Mouse (Mus musculus) olfactory bulb, adult 2 months (tissue): Measurements from ENCODE around the gene Col6a3.

Experiments used
- CTCF ChIP-seq: fragments of 200-500 bp; IDR thresholded peaks from 2 replicates; pipeline ENCODE4 v1.5.1; 2012; ENCODE audit warnings: low read depth, mild to moderate bottlenecking, low read length, moderate library complexity; ENCODE audit not compliant: insufficient read depth
- POLR2A ChIP-seq: fragments of 200-500 bp; IDR thresholded peaks from 2 replicates; pipeline ENCODE4 v1.6.1; 2012; ENCODE audit warnings: mild to moderate bottlenecking, low read depth, low read length, moderate library complexity; ENCODE audit not compliant: insufficient read depth

DNA sequence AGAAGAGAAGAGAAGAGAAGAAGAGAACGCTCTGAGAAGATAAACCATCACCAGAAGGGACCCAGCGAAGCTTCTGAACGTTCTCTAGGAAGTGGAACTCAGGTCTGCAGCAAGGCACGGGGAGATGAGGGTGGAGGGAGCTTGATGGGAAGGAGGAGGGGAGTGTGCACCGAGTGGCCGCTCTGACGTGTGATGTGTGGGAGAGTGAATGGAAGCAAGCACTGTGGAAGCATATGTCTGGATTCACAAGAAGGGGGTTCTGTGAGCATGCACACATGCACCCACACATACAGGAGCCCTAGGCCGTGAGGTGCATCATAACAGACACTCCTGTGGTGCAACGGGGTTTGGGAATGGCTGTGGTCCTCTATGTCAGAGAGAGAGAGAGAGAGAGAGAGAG, 34.8 kb downstream of the Col6a3 start:
- TF ChIP-seq CTCF: no peak
- no peak for TF ChIP-seq POLR2A
